Mouse (Mus musculus) bone marrow macrophage, adult 2 months (primary cell): ENCODE measurements around the gene Kdelc1. TPM values are rescaled to one million over a fixed set of nuclear protein-coding genes. Genes with fewer than 3 reads are reported as not detected.

ENCODE experiments used
- H3K27ac ChIP-seq: 2 replicates; pipeline ENCODE4 v1.5.1; 2012; ENCODE audit warnings: low read depth, low read length; ENCODE audit not compliant: insufficient read depth
- H3K4me1 ChIP-seq: 2 replicates; pipeline ENCODE4 v1.6.1; 2012; ENCODE audit warnings: low read length; ENCODE audit not compliant: control insufficient read depth, insufficient read depth
- H3K4me3 ChIP-seq: 2 replicates; pipeline ENCODE4 v1.5.1; 2012; ENCODE audit warnings: mild to moderate bottlenecking, low read length, moderate library complexity; ENCODE audit not compliant: insufficient read depth
- CTCF ChIP-seq: IDR thresholded peaks from 2 replicates; pipeline ENCODE4 v1.5.1; 2012; ENCODE audit warnings: low read depth, mild to moderate bottlenecking, low read length, moderate library complexity
- POLR2A ChIP-seq: IDR thresholded peaks from 2 replicates; pipeline ENCODE4 v1.6.1; 2012; ENCODE audit warnings: mild to moderate bottlenecking, low read depth, low read length, borderline replicate concordance
- polyA plus RNA-seq: library from polyadenylated mRNA; stranded (reverse); fragments of >200 nt; gene quantifications from 2 replicates; pipeline ENCODE4 v1.2.4, GENCODE M21; 2012; ENCODE audit not compliant: missing spikeins, insufficient read depth, insufficient read length

Kdelc1 gene
- polyA plus RNA-seq: 13.0 and 15.3 TPM in 2 replicates

- Histone ChIP-seq H3K4me1 (peaks cover 9% of the 10 kb centered on the region), H3K4me3 (peak within 1 kb of the TSS; percentile 70), H3K27ac (peak within 1 kb of the TSS; percentile 80)
- TF ChIP-seq CTCF: no peak
- TF ChIP-seq POLR2A: no peak
Measured at GRCm38 (mm10) chr1:44118239-44119054, at the start of gene Kdelc1, which contains the start of gene Bivm. Gene Kdelc1, minus strand, starts transcription at chr1:44118808. Gene Bivm, plus strand, starts transcription at chr1:44118957.

- Histone ChIP-seq H3K4me3 (no peak overlapping the region), H3K27ac (no peak overlapping the region), H3K4me1 (no peaks in the 10 kb centered on the region)
- TF ChIP-seq POLR2A (no peak), CTCF (no peak)
Measured at GRCm38 (mm10) chr1:44167859-44168383, 49.3 kb upstream of the Kdelc1 start.

GRCm38 (mm10) chr1:44162389-44162788 is 43.8 kb upstream of the Kdelc1 start:
- Histone ChIP-seq H3K27ac (peak overlapping the region; percentile 75), H3K4me3 (no peak overlapping the region), H3K4me1 (peaks cover 9% of the 10 kb centered on the region)
- TF ChIP-seq POLR2A: no peak
- no peak for TF ChIP-seq CTCF

GRCm38 (mm10) chr1:44161818-44162217 is 43.2 kb upstream of the Kdelc1 start:
- TF ChIP-seq POLR2A (no peak), CTCF (no peak)
- Histone ChIP-seq H3K4me1 (peaks cover 9% of the 10 kb centered on the region), H3K27ac (peak overlapping the region; percentile 75), H3K4me3 (no peak overlapping the region)

DNA sequence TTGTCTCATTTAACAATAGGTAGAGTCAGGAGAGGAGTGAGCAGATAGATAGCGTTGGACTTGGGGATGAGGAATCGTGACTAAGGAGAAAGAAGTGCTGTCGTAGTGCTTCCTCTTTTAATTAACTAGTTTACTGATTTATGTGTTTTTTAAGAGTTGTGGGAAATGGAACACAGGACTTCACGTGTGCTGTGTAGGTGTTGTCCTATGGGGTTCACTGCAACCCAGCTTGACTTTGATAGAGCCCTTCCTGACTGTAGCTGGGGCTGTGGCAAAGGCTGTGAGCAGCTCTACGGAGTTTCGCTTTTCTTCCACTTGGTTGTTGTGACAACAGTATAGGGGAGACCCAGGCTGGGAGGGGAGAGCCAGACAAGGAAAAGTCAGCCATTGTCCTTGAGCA is 39.7 kb upstream of the Kdelc1 start:
- Histone ChIP-seq H3K27ac (no peak overlapping the region), H3K4me1 (peaks cover 9% of the 10 kb centered on the region), H3K4me3 (no peak overlapping the region)
- TF ChIP-seq CTCF (no peak), POLR2A (no peak)

- H3K27ac ChIP-seq: no peak overlapping the region
- no peak overlapping the region for H3K4me3 ChIP-seq
- H3K4me1 ChIP-seq: no peaks in the 10 kb centered on the region
- TF ChIP-seq CTCF (no peak), POLR2A (no peak)
Measured at GRCm38 (mm10) chr1:44155287-44155686, 36.7 kb upstream of the Kdelc1 start.

DNA sequence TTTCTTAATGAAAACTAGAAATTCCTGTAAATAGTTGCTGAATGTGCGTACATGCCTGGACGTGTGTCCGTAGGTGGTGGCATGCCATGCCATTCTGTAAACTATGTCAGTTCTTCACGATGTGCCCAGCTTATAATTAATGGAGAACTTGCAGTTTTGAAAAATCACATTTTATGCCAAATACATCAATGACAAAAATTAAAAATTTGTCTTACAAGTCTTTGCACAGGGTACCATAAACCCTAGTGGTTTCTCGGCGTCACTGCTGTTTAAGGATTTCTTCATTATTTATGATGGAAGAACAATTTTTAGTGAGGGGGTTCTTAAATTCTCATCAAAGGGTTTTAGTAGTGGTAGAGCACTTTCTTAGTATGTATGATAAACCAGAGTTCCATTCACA is 30.1 kb upstream of the Kdelc1 start:
- Histone ChIP-seq H3K4me3 (peak overlapping the region; percentile 70), H3K4me1 (0 out of 2 replicates have a peak, but pooled peaks cover 3% of the 10 kb centered on the region), H3K27ac (no peak overlapping the region)
- TF ChIP-seq CTCF (no peak), POLR2A (no peak)

- TF ChIP-seq POLR2A (0 out of 2 replicates have a peak, but pooled peaks have one; percentile 13), CTCF (no peak)
- H3K27ac ChIP-seq: peak within 1 kb of the TSS; percentile 49
- H3K4me1 ChIP-seq: 0 out of 2 replicates have a peak, but pooled peaks cover 3% of the 10 kb centered on the region
Measured at GRCm38 (mm10) chr1:44147563-44148381, 29.2 kb upstream of the Kdelc1 start, which contains the start of gene Ercc5. Gene Ercc5, plus strand, starts transcription at chr1:44147744.

DNA sequence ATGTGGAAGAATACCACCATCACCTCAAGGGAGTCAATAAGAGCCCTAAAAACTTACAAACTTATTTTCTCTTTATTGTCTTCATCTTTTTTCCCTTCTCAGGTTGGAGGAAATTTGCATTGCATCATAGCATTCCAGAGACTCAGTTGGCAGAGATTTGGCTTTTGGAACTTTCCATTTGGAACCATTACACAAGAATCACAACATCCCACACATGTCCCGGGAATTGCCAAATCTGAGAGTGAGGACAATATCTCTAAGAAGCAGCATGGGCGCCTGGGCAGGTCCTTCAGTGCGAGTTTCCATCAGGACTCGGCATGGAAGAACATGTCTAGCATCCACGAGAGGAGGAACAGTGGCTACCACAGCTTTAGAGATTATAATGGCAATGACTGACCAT is 24.1 kb upstream of the Kdelc1 start:
- Histone ChIP-seq H3K4me1 (0 out of 2 replicates have a peak, but pooled peaks cover 3% of the 10 kb centered on the region), H3K4me3 (no peak overlapping the region), H3K27ac (no peak overlapping the region)
- TF ChIP-seq POLR2A (no peak), CTCF (no peak)

More at GRCm38 (mm10) chr1:44147563-44148381, 29.2 kb upstream of the Kdelc1 start, which contains the start of gene Ercc5:
- H3K4me3 ChIP-seq: peak within 1 kb of the TSS; percentile 70
